Mouse (Mus musculus): ENCODE measurements around the gene Ofd1. TPM values are rescaled to one million over a fixed set of nuclear protein-coding genes. Genes with fewer than 3 reads are reported as not detected.

The Ofd1 gene
- 8.3 and 9.0 TPM in 2 replicates for polyA plus RNA-seq (2014; fragmentation: Nextera tagmentation; extraction: Ambion mirVana)

- H3K27ac ChIP-seq (ENCODE audit: low read depth, low read length), result peak within 1 kb of the TSS; percentile 87
- peak within 1 kb of the TSS; percentile 54 for H3K4me3 ChIP-seq (ENCODE audit: low read depth, low read length)
- 14% methylated on average over 36 of the region's 44 CpGs for WGBS
- no peaks in the 10 kb centered on the region for H3K36me3 ChIP-seq (ENCODE audit: control insufficient read depth, insufficient read depth, low read length)
- H3K4me2 ChIP-seq (ENCODE audit: low read depth, low read length), result peak within 1 kb of the TSS; percentile 51
- no peaks in the 10 kb centered on the region; the same call in 1 of the 2 replicates for H3K4me1 ChIP-seq (ENCODE audit: control insufficient read depth, insufficient read depth, low read length)
- H3K9me3 ChIP-seq (ENCODE audit: control insufficient read depth, low read length), result no peaks in the 10 kb centered on the region
- H3K27me3 ChIP-seq (ENCODE audit: control insufficient read depth, insufficient read depth, low read length), result peaks cover 3% of the 10 kb centered on the region; the same call in 1 of the 2 replicates
- peak within 1 kb of the TSS; percentile 80 for H3K9ac ChIP-seq (replicated peaks; ENCODE audit: low read depth, low read length)
- peak; percentile 100 for ATAC-seq (ENCODE audit: low read depth)
Observed at GRCm38 (mm10) chrX:166440616-166441063, at the start of gene Ofd1. Gene Ofd1 (minus strand): TSS chrX:166440704.

- Histone ChIP-seq H3K4me2 (ENCODE audit: low read depth, low read length) (peak within 1 kb of the TSS; percentile 61), H3K9ac (replicated peaks; ENCODE audit: low read depth, low read length) (peak within 1 kb of the TSS; percentile 59), H3K4me1 (ENCODE audit: control insufficient read depth, insufficient read depth, low read length) (no peaks in the 10 kb centered on the region; the same call in 1 of the 2 replicates), H3K36me3 (ENCODE audit: control insufficient read depth, insufficient read depth, low read length) (no peaks in the 10 kb centered on the region), H3K9me3 (ENCODE audit: control insufficient read depth, low read length) (no peaks in the 10 kb centered on the region), H3K4me3 (ENCODE audit: low read depth, low read length) (peak within 1 kb of the TSS; percentile 58), H3K27me3 (ENCODE audit: control insufficient read depth, insufficient read depth, low read length) (no peaks in the 10 kb centered on the region), H3K27ac (ENCODE audit: low read depth, low read length) (peak within 1 kb of the TSS; percentile 66)
- ATAC-seq (ENCODE audit: low read depth), result peak; percentile 98
- 16% methylated on average over 40 of the region's 41 CpGs for WGBS
Observed at GRCm38 (mm10) chrX:166479365-166479983, 39.0 kb upstream of the Ofd1 start, which contains the start of gene Rab9. Gene Rab9 (minus strand): TSS chrX:166479867.

- no peak overlapping the region; the same call in 1 of the 2 replicates for H3K27ac ChIP-seq (ENCODE audit: low read depth, low read length)
- 17% methylated on average over 28 of the region's 28 CpGs for WGBS
- H3K4me3 ChIP-seq (ENCODE audit: low read depth, low read length), result peak overlapping the region; percentile 58
- peak; percentile 57 for ATAC-seq (ENCODE audit: low read depth)
- H3K9me3 ChIP-seq (ENCODE audit: control insufficient read depth, low read length), result no peaks in the 10 kb centered on the region
- peak overlapping the region; percentile 61 for H3K4me2 ChIP-seq (ENCODE audit: low read depth, low read length)
- H3K4me1 ChIP-seq (ENCODE audit: control insufficient read depth, insufficient read depth, low read length), result no peaks in the 10 kb centered on the region; the same call in 1 of the 2 replicates
- no peaks in the 10 kb centered on the region for H3K36me3 ChIP-seq (ENCODE audit: control insufficient read depth, insufficient read depth, low read length)
- no peaks in the 10 kb centered on the region for H3K27me3 ChIP-seq (ENCODE audit: control insufficient read depth, insufficient read depth, low read length)
- H3K9ac ChIP-seq (replicated peaks; ENCODE audit: low read depth, low read length), result peak overlapping the region; percentile 59
Observed at GRCm38 (mm10) chrX:166478631-166479364, 38.3 kb upstream of the Ofd1 start.

GRCm38 (mm10) chrX:166477393-166477792 lies 36.9 kb upstream of the Ofd1 start:
- peak overlapping the region; percentile 61; the same call in 1 of the 2 replicates for H3K4me2 ChIP-seq (ENCODE audit: low read depth, low read length)
- 79% methylated on average over 6 of the region's 6 CpGs for WGBS
- no peaks in the 10 kb centered on the region for H3K27me3 ChIP-seq (ENCODE audit: control insufficient read depth, insufficient read depth, low read length)
- H3K9ac ChIP-seq (replicated peaks; ENCODE audit: low read depth, low read length), result no peak overlapping the region
- no peaks in the 10 kb centered on the region for H3K9me3 ChIP-seq (ENCODE audit: control insufficient read depth, low read length)
- H3K27ac ChIP-seq (ENCODE audit: low read depth, low read length), result no peak overlapping the region
- H3K4me1 ChIP-seq (ENCODE audit: control insufficient read depth, insufficient read depth, low read length), result no peaks in the 10 kb centered on the region; the same call in 1 of the 2 replicates
- ATAC-seq (ENCODE audit: low read depth), result no peak
- no peaks in the 10 kb centered on the region for H3K36me3 ChIP-seq (ENCODE audit: control insufficient read depth, insufficient read depth, low read length)
- no peak overlapping the region for H3K4me3 ChIP-seq (ENCODE audit: low read depth, low read length)

- no peak for ATAC-seq (ENCODE audit: low read depth)
Observed at GRCm38 (mm10) chrX:166472612-166473011, 32.1 kb upstream of the Ofd1 start.

GRCm38 (mm10) chrX:166468321-166468720 lies 27.8 kb upstream of the Ofd1 start:
- Histone ChIP-seq H3K27ac (ENCODE audit: low read depth, low read length) (no peak overlapping the region), H3K4me1 (ENCODE audit: control insufficient read depth, insufficient read depth, low read length) (no peaks in the 10 kb centered on the region), H3K9ac (replicated peaks; ENCODE audit: low read depth, low read length) (no peak overlapping the region), H3K27me3 (ENCODE audit: control insufficient read depth, insufficient read depth, low read length) (no peaks in the 10 kb centered on the region), H3K36me3 (ENCODE audit: control insufficient read depth, insufficient read depth, low read length) (no peaks in the 10 kb centered on the region), H3K9me3 (ENCODE audit: control insufficient read depth, low read length) (no peaks in the 10 kb centered on the region), H3K4me3 (ENCODE audit: low read depth, low read length) (no peak overlapping the region), H3K4me2 (ENCODE audit: low read depth, low read length) (no peak overlapping the region)
- WGBS, result 93% methylated on average over 7 of the region's 7 CpGs
- ATAC-seq (ENCODE audit: low read depth), result no peak

More at GRCm38 (mm10) chrX:166472612-166473011, 32.1 kb upstream of the Ofd1 start:
- H3K27me3 ChIP-seq (ENCODE audit: control insufficient read depth, insufficient read depth, low read length), result no peaks in the 10 kb centered on the region
- no peaks in the 10 kb centered on the region for H3K9me3 ChIP-seq (ENCODE audit: control insufficient read depth, low read length)
- no peaks in the 10 kb centered on the region for H3K4me1 ChIP-seq (ENCODE audit: control insufficient read depth, insufficient read depth, low read length)
- H3K36me3 ChIP-seq (ENCODE audit: control insufficient read depth, insufficient read depth, low read length), result no peaks in the 10 kb centered on the region
- H3K27ac ChIP-seq (ENCODE audit: low read depth, low read length), result no peak overlapping the region
- H3K4me3 ChIP-seq (ENCODE audit: low read depth, low read length), result no peak overlapping the region
- WGBS, result 88% methylated on average over 6 of the region's 6 CpGs
- no peak overlapping the region for H3K9ac ChIP-seq (replicated peaks; ENCODE audit: low read depth, low read length)
- H3K4me2 ChIP-seq (ENCODE audit: low read depth, low read length), result no peak overlapping the region

GRCm38 (mm10) chrX:166455525-166455924 lies 15.0 kb upstream of the Ofd1 start:
- 95% methylated on average over 1 of the region's 1 CpGs for WGBS
- H3K27me3 ChIP-seq (ENCODE audit: control insufficient read depth, insufficient read depth, low read length), result no peaks in the 10 kb centered on the region
- no peak overlapping the region for H3K27ac ChIP-seq (ENCODE audit: low read depth, low read length)
- no peaks in the 10 kb centered on the region for H3K36me3 ChIP-seq (ENCODE audit: control insufficient read depth, insufficient read depth, low read length)
- ATAC-seq (ENCODE audit: low read depth), result no peak
- H3K4me2 ChIP-seq (ENCODE audit: low read depth, low read length), result no peak overlapping the region
- H3K4me3 ChIP-seq (ENCODE audit: low read depth, low read length), result no peak overlapping the region
- no peaks in the 10 kb centered on the region for H3K9me3 ChIP-seq (ENCODE audit: control insufficient read depth, low read length)
- no peaks in the 10 kb centered on the region for H3K4me1 ChIP-seq (ENCODE audit: control insufficient read depth, insufficient read depth, low read length)
- H3K9ac ChIP-seq (replicated peaks; ENCODE audit: low read depth, low read length), result no peak overlapping the region

- Histone ChIP-seq H3K4me1 (ENCODE audit: control insufficient read depth, insufficient read depth, low read length) (no peaks in the 10 kb centered on the region), H3K36me3 (ENCODE audit: control insufficient read depth, insufficient read depth, low read length) (no peaks in the 10 kb centered on the region), H3K9me3 (ENCODE audit: control insufficient read depth, low read length) (no peaks in the 10 kb centered on the region), H3K27ac (ENCODE audit: low read depth, low read length) (no peak overlapping the region), H3K9ac (replicated peaks; ENCODE audit: low read depth, low read length) (no peak overlapping the region), H3K27me3 (ENCODE audit: control insufficient read depth, insufficient read depth, low read length) (no peaks in the 10 kb centered on the region), H3K4me2 (ENCODE audit: low read depth, low read length) (no peak overlapping the region), H3K4me3 (ENCODE audit: low read depth, low read length) (no peak overlapping the region)
- WGBS, result 87% methylated on average over 3 of the region's 3 CpGs
- ATAC-seq (ENCODE audit: low read depth), result no peak
Observed at GRCm38 (mm10) chrX:166454331-166454730, 13.8 kb upstream of the Ofd1 start.

- no peak for ATAC-seq (ENCODE audit: low read depth)
- H3K4me2 ChIP-seq (ENCODE audit: low read depth, low read length), result no peak overlapping the region
- no peak overlapping the region for H3K9ac ChIP-seq (replicated peaks; ENCODE audit: low read depth, low read length)
- H3K4me1 ChIP-seq (ENCODE audit: control insufficient read depth, insufficient read depth, low read length), result no peaks in the 10 kb centered on the region
- no peak overlapping the region for H3K27ac ChIP-seq (ENCODE audit: low read depth, low read length)
- no peaks in the 10 kb centered on the region for H3K9me3 ChIP-seq (ENCODE audit: control insufficient read depth, low read length)
- no peaks in the 10 kb centered on the region for H3K36me3 ChIP-seq (ENCODE audit: control insufficient read depth, insufficient read depth, low read length)
- H3K4me3 ChIP-seq (ENCODE audit: low read depth, low read length), result no peak overlapping the region
- H3K27me3 ChIP-seq (ENCODE audit: control insufficient read depth, insufficient read depth, low read length), result no peaks in the 10 kb centered on the region
- WGBS, result 77% methylated on average over 6 of the region's 6 CpGs
Observed at GRCm38 (mm10) chrX:166453532-166453931, 13.0 kb upstream of the Ofd1 start.
